Mouse (Mus musculus) E14TG2a.4 (cell line): ENCODE results near the gene Prr12.

Experiments
- CTCF ChIP-seq: conservative IDR thresholded peaks from 2 replicates; pipeline ENCODE4 v1.5.1; 2014; ENCODE audit warnings: low read length
- NANOG ChIP-seq: IDR thresholded peaks from 2 replicates; pipeline ENCODE4 v1.6.1; 2014; ENCODE audit warnings: borderline replicate concordance, low read length, mixed read lengths
- POU5F1 ChIP-seq: IDR thresholded peaks from 2 replicates; pipeline ENCODE4 v1.6.1; 2014; ENCODE audit warnings: low read length, borderline replicate concordance

GRCm38 (mm10) chr7:45028351-45028750 lies 24.3 kb downstream of the Prr12 start:
- TF ChIP-seq CTCF = no peak
- no peak for TF ChIP-seq POU5F1
- TF ChIP-seq NANOG = no peak
